Mouse (Mus musculus) small intestine, adult 2 months (tissue): ENCODE measurements around the gene Zfp579.

Source experiments
- CTCF ChIP-seq: fragments of 200-500 bp; IDR thresholded peaks from 2 replicates; pipeline ENCODE4 v1.5.1; 2012; ENCODE audit warnings: low read depth, mild to moderate bottlenecking, control low read depth, inconsistent platforms, low read length, moderate library complexity, mixed read lengths; ENCODE audit not compliant: insufficient replicate concordance, insufficient read length; ENCODE audit errors: extremely low read depth
- POLR2A ChIP-seq: fragments of 200-500 bp; IDR thresholded peaks from 2 replicates; pipeline ENCODE4 v1.6.1; 2012; ENCODE audit warnings: low read depth, mild to moderate bottlenecking, control low read depth, inconsistent platforms, low read length, moderate library complexity

DNA sequence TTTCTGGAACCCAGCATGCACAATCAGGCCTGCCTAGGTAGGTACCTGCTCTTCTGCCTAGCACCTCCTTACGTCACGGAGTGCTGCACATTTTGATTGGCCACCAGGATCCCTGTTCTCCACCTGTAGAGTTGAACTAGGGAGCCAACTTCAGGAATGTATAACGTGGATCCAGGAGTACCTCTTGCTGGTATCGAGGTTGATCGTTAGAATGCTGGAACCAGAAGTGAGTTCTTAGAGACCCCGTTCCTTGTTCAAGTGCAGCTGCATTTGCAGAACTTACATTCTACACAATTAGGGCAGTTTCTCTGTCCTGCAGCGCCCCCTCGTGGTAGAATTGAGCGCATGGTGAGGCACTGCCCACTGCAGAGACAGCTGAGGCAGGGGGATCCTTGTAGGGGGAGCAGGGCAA is 55.9 kb downstream of the Zfp579 start:
- peak; percentile 94; the same call in 1 of the 2 replicates for TF ChIP-seq CTCF
- TF ChIP-seq POLR2A = no peak
